Mouse (Mus musculus) stomach, postnatal 0 days (tissue): ENCODE measurements around the gene Nme3.

ENCODE experiments used
- CTCF ChIP-seq: IDR thresholded peaks from 2 replicates; pipeline ENCODE4 v1.5.1; 2016; ENCODE audit warnings: antibody characterized with exemption, low read depth, mild to moderate bottlenecking, moderate library complexity
- EP300 ChIP-seq: optimal IDR thresholded peaks from 2 replicates; pipeline ENCODE3; 2016; ENCODE audit warnings: antibody characterized with exemption

GRCm38 (mm10) chr17:24855838-24856464 lies 40.3 kb upstream of the Nme3 start:
- no peak for TF ChIP-seq CTCF
- TF ChIP-seq EP300, result no peak
